Comparison of ENCODE assay signal across 16 mouse cellular contexts in the genomic region with DNA sequence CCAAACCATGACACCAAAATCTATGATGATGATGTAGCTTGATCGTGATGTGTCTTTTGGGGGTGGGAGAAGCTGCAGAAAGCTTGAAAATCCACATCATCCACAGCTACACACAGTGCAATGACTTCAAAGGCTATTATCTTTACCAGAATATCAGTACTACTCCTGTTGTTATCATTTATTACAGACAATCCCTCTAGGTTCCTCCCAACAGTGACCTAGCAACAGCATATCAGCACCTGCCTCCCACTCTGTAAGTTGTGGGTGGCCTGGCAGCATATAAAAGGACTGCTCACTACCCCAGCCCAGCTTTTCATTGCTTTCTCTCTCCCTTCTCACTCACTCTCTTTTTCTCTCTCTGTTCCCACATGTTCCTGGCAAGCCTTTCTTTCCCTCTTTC.
"Had no signal": no experiment of that assay in that cellular context is flagged by ENCODE, and none has a peak within 500 bp of the region (broad histone marks: within the 10 kb centered on the region; RNA-seq: fewer than 3 reads in every experiment).

No protein-coding gene starts in this region.

- H3K9ac ChIP-seq: neural tube, embryonic 13.5 days; neural tube, embryonic 15.5 days; stomach, embryonic 15.5 days had no signal

- H3K4me1 ChIP-seq: neural tube, embryonic 13.5 days; neural tube, embryonic 15.5 days; stomach, embryonic 15.5 days had no signal

- H3K27ac ChIP-seq: neural tube, embryonic 13.5 days; neural tube, embryonic 15.5 days; stomach, embryonic 15.5 days; stomach, postnatal 0 days had no signal

- H3K36me3 ChIP-seq: neural tube, embryonic 13.5 days; neural tube, embryonic 15.5 days; stomach, embryonic 15.5 days had no signal

- H3K27me3 ChIP-seq: neural tube, embryonic 13.5 days; neural tube, embryonic 15.5 days; stomach, embryonic 15.5 days had no signal

- H3K9me3 ChIP-seq: neural tube, embryonic 13.5 days; neural tube, embryonic 15.5 days; stomach, embryonic 15.5 days had no signal

- H3K4me3 ChIP-seq: neural tube, embryonic 13.5 days; neural tube, embryonic 15.5 days; stomach, embryonic 15.5 days had no signal

- DNase-seq: retina, postnatal 1 day; right cerebral cortex, adult 18-20 months; right cerebral cortex, postnatal 14 days; right cerebral cortex, postnatal 25 days; right cerebral cortex, postnatal 4 days; spleen, adult 18-20 months; thymus, adult 18-20 months; thymus, adult 2 months; thymus, postnatal 14 days; thymus, postnatal 25 days; thymus, postnatal 36 days; thymus, postnatal 4 days had no signal
